Mouse (Mus musculus) lung, embryonic 15.5 days (tissue): ENCODE data around the gene 1700057G04Rik. TPM values are rescaled to one million over a fixed set of nuclear protein-coding genes. Genes with fewer than 3 reads are reported as not detected.
"Not testable (repeated sequence)": the region's sequence is repeated elsewhere in the genome, so short reads cannot be mapped to it uniquely, and the experiment has no call there.

ENCODE experiments used
- ATAC-seq: fragments of 200-750 bp; cut with Nextera tagmentation; 2 replicates; pipeline ENCODE4 v1.8.0; 2017; ENCODE audit warnings: moderate number of reproducible peaks, borderline replicate concordance; ENCODE audit not compliant: low FRiP score, low TSS enrichment; ENCODE audit errors: extremely low read depth
- H3K27ac ChIP-seq: fragments of 300-500 bp; sonication (generic); 2 replicates; pipeline ENCODE4 v1.5.1; 2015; ENCODE audit warnings: moderate library complexity, mild to moderate bottlenecking, inconsistent platforms
- H3K27me3 ChIP-seq: fragments of 300-500 bp; sonication (generic); 2 replicates; pipeline ENCODE4 v1.6.1; 2015; ENCODE audit warnings: inconsistent platforms
- H3K36me3 ChIP-seq: fragments of 300-500 bp; sonication (generic); 2 replicates; pipeline ENCODE4 v1.6.1; 2015; ENCODE audit warnings: inconsistent platforms
- H3K4me1 ChIP-seq: fragments of 300-500 bp; sonication (generic); 2 replicates; pipeline ENCODE4 v1.6.1; 2015; ENCODE audit warnings: inconsistent platforms
- H3K4me2 ChIP-seq: fragments of 300-500 bp; sonication (generic); 2 replicates; pipeline ENCODE4 v1.6.1; 2015; ENCODE audit warnings: inconsistent platforms, mild to moderate bottlenecking, moderate library complexity
- H3K4me3 ChIP-seq: fragments of 300-500 bp; sonication (generic); 2 replicates; pipeline ENCODE4 v1.5.1; 2015; ENCODE audit warnings: mild to moderate bottlenecking, inconsistent platforms
- H3K9ac ChIP-seq: fragments of 300-500 bp; sonication (generic); 2 replicates; pipeline ENCODE4 v1.6.1; 2015; ENCODE audit warnings: inconsistent platforms
- H3K9me3 ChIP-seq: fragments of 300-500 bp; sonication (generic); 2 replicates; pipeline ENCODE4 v1.6.1; 2016; ENCODE audit warnings: inconsistent platforms
- WGBS: fragments of 180-500 bp; shearing (Covaris S2); methylation state at CpG from one replicate; pipeline ENCODE4 v1.1.7; 2015; 5-methylcytosine and 5-hydroxymethylcytosine counted together
- polyA plus RNA-seq: library from polyadenylated mRNA; unstranded; fragments of >200 nt; fragmentation: Nextera tagmentation; extraction: Ambion mirVana; gene quantifications from 2 replicates; pipeline ENCODE4 v1.2.1, GENCODE M21; 2015

1700057G04Rik gene
- polyA plus RNA-seq, 1 experiment from 2014 or later = not detected

DNA sequence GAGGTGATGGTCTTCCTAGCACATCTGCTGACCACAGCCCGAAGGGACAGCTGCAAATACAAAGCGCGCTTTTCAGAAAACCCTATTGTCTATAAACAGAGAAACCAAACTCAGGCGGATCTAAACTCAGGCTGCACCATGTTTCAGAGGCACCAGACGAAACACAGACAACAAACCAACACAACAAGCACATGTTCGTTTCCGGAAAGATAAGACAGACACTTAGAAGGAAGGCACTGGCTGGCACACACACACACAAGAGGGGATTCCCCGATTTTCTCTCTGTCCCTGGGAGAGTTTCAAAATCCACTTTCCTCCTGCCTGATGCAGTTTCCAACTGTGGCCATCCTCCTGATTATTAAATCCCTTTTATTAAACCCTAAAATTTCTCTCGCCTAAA, 16.8 kb downstream of the 1700057G04Rik start:
- not testable (repeated sequence) for H3K27me3 ChIP-seq, H3K4me2 ChIP-seq, H3K4me1 ChIP-seq, H3K9ac ChIP-seq, H3K27ac ChIP-seq, H3K4me3 ChIP-seq, H3K9me3 ChIP-seq, ATAC-seq, H3K36me3 ChIP-seq
- WGBS = 73% methylated on average over 9 of the region's 9 CpGs

DNA sequence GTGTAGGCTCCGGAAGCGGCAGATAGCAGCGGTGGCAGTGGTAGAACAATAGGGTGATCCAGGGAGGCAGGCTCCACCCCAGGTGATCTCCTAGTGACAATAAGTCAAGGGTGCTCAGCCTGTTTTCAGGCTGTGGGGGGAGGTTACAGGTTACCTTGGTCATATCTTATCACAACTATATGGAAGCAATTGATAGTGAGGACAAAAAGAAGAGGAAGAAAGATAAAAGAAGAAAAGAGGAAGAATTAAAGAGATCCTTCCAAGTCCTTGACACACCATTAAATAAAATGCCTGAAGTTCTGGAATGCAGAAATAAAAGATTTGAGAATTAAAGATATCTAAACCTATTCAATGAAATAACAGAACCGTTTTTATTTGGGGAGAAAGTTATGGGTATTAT, 17.6 kb downstream of the 1700057G04Rik start:
- Histone ChIP-seq H3K27me3 (no peaks in the 10 kb centered on the region), H3K9ac (no peak overlapping the region), H3K4me3 (no peak overlapping the region), H3K9me3 (no peaks in the 10 kb centered on the region), H3K4me1 (no peaks in the 10 kb centered on the region), H3K36me3 (no peaks in the 10 kb centered on the region), H3K27ac (no peak overlapping the region), H3K4me2 (no peak overlapping the region)
- no peak for ATAC-seq
- WGBS = 83% methylated on average over 4 of the region's 4 CpGs

DNA sequence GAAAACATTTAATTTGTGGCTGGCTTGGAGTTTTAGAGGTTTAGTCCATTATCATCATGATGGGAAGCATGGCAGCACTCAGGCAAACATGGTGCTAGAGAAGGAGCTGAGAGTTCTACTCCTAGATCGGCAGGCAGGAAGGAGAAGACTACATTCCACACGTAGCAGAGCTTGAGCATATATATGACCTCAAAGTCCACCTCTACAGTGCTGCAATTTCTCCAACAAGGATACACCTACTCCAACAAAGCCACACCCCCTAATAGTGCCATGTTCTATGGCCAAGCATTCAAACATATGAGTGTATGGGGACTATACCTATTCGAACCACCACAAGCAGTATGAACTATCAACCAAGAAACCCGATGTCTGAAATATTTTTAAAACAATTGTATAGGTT, 22.2 kb downstream of the 1700057G04Rik start:
- Histone ChIP-seq H3K27me3 (no peaks in the 10 kb centered on the region), H3K9me3 (no peaks in the 10 kb centered on the region), H3K4me3 (no peak overlapping the region), H3K4me1 (no peaks in the 10 kb centered on the region), H3K9ac (no peak overlapping the region), H3K4me2 (no peak overlapping the region), H3K36me3 (no peaks in the 10 kb centered on the region), H3K27ac (no peak overlapping the region)
- 84% methylated on average over 4 of the region's 4 CpGs for WGBS
- ATAC-seq = no peak

DNA sequence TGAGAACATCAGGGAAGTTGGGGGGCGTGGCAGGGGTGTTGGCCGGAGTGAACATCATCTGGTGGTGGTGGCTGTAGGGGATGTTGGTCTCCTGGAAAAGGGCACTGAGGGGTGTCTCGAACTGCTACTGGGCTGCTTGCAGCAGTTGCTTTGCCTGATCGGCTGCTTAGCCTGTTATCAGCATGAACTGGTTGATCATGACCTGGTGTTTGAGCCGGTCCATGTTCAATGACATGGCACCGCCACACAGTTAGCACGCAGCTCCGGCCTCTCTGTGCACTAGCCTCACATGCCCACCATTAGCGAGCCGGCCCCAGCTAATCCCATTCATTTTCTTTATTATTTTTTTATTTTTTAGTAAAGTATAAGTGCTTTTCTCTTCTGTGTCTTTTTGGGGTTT, 25.7 kb downstream of the 1700057G04Rik start:
- H3K27ac ChIP-seq = no peak overlapping the region
- H3K9ac ChIP-seq = no peak overlapping the region
- no peaks in the 10 kb centered on the region for H3K9me3 ChIP-seq
- H3K4me3 ChIP-seq = no peak overlapping the region
- H3K4me2 ChIP-seq = no peak overlapping the region
- WGBS = 94% methylated on average over 10 of the region's 10 CpGs
- no peaks in the 10 kb centered on the region for H3K4me1 ChIP-seq
- no peaks in the 10 kb centered on the region for H3K27me3 ChIP-seq
- no peaks in the 10 kb centered on the region for H3K36me3 ChIP-seq
- ATAC-seq = no peak

DNA sequence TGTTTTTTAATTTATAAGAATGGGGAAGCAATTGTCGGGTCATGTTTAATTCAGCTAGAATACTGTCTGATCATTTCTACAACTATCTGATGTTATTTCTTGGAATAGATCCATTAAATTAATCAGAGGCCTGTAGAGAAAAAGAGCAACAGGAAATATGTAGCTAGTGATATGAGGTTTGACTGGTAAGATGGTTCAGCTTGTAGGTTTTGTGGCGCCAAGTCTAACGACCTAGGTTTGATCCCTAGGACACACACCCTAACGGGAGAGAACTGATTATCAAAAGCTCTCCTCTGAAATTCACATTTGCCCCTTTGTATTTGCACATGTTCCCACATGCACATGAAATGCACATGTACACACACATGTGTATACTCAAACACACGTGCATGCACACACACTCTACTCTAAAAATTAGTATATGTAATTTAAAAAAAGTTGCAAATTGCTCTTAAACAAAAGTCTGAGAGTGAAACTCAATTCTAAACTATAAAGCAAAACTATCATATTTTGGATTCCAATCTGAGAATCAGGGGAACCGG, 26.2 kb downstream of the 1700057G04Rik start:
- 80% methylated on average over 6 of the region's 6 CpGs for WGBS
- no peak overlapping the region for H3K27ac ChIP-seq
- H3K36me3 ChIP-seq = no peaks in the 10 kb centered on the region
- no peaks in the 10 kb centered on the region for H3K9me3 ChIP-seq
- ATAC-seq = no peak
- no peak overlapping the region for H3K4me2 ChIP-seq
- no peaks in the 10 kb centered on the region for H3K27me3 ChIP-seq
- H3K4me1 ChIP-seq = no peaks in the 10 kb centered on the region
- H3K9ac ChIP-seq = no peak overlapping the region
- H3K4me3 ChIP-seq = no peak overlapping the region

DNA sequence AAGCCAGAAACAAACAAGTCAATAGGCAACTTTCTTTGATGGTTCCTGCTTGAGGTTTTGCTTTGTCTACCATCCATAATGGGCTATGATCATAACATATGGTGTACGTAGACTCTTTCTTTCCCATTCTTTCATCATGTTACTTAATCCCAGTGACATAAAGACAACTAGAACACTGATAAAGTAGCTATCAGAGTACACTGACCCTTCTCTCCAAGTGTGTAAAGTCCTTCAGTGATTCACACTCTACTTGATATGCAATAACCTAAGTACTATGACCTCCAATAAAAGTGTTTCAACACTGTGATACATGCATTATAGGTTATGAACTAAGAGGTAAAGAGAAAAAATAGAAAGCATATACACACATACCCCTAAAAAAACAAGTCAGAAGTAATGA, 27.9 kb downstream of the 1700057G04Rik start:
- H3K4me2 ChIP-seq = no peak overlapping the region
- 91% methylated on average over 1 of the region's 1 CpGs for WGBS
- no peaks in the 10 kb centered on the region for H3K9me3 ChIP-seq
- H3K36me3 ChIP-seq = no peaks in the 10 kb centered on the region
- no peaks in the 10 kb centered on the region for H3K27me3 ChIP-seq
- no peak overlapping the region for H3K27ac ChIP-seq
- H3K4me3 ChIP-seq = no peak overlapping the region
- no peak overlapping the region for H3K9ac ChIP-seq
- no peak for ATAC-seq
- no peaks in the 10 kb centered on the region for H3K4me1 ChIP-seq

DNA sequence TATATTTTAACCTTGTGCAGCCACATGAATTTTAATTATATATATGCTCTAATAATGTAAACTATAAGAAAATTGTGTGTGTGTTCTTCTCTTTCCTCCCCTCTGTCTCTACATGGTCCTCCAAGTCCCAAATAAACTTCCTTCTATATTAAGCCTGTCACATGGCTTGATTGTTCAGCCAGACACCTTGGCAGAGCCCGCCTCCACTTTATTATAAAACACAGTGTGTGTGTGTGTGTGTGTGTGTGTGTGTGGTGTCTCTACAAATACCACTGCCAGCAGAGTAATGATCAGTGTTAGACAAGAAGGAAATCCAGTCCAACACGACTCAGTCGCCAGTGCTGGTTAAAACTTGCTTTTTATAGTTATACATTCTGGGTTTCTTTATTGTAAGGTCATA, 28.5 kb downstream of the 1700057G04Rik start:
- Histone ChIP-seq H3K36me3 (no peaks in the 10 kb centered on the region), H3K27ac (no peak overlapping the region), H3K9ac (no peak overlapping the region), H3K4me3 (no peak overlapping the region), H3K27me3 (no peaks in the 10 kb centered on the region), H3K4me2 (no peak overlapping the region), H3K4me1 (no peaks in the 10 kb centered on the region), H3K9me3 (no peaks in the 10 kb centered on the region)
- no peak for ATAC-seq
- 73% methylated on average over 3 of the region's 3 CpGs for WGBS

DNA sequence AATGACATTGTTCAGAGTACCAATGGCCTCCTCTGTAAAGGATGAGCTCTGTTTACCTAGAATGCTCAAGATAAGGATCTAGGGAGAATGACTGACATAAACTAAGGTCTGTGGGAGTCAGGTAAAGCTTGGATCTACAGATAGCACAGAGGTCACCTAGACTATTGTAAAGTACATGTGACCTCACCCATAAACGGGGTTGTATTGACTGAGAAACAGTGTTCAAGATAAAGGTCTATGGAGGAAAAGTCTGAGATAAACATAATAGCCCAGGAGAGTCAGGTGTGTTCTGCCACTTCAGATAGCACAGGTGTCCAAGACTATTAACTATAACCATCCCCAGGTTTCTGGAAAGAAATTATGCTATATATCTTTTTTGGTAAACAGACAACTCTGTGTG, 29.8 kb downstream of the 1700057G04Rik start:
- H3K4me1 ChIP-seq = no peaks in the 10 kb centered on the region
- WGBS = 30% methylated on average over 1 of the region's 1 CpGs
- no peak overlapping the region for H3K4me3 ChIP-seq
- no peak overlapping the region for H3K27ac ChIP-seq
- no peak for ATAC-seq
- no peak overlapping the region for H3K4me2 ChIP-seq
- H3K27me3 ChIP-seq = no peaks in the 10 kb centered on the region
- H3K36me3 ChIP-seq = no peaks in the 10 kb centered on the region
- H3K9me3 ChIP-seq = no peaks in the 10 kb centered on the region
- no peak overlapping the region for H3K9ac ChIP-seq

DNA sequence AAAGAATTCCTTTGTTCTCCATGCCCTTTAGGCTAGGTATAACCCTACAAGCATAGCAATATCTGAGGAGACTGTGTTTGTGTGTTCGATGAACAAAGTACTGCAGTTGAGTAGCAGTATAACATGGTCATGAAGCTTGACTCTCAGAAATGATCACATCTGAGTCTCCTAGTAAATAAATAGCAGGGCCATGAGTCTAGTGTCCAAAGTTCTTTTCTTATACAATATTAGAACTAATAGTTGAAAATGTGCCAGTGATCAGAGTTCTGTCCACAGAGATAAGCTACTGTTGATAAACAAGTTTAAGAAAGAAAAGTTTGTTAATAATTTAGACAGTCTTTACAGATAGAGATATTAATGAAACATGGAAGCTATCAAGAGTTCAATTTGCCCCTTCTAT, 42.7 kb downstream of the 1700057G04Rik start:
- no peaks in the 10 kb centered on the region for H3K27me3 ChIP-seq
- H3K4me1 ChIP-seq = no peaks in the 10 kb centered on the region
- no peak for ATAC-seq
- no peak overlapping the region for H3K9ac ChIP-seq
- H3K4me2 ChIP-seq = no peak overlapping the region
- H3K9me3 ChIP-seq = no peaks in the 10 kb centered on the region
- H3K4me3 ChIP-seq = no peak overlapping the region
- no peaks in the 10 kb centered on the region for H3K36me3 ChIP-seq
- 88% methylated on average over 1 of the region's 1 CpGs for WGBS
- no peak overlapping the region for H3K27ac ChIP-seq

DNA sequence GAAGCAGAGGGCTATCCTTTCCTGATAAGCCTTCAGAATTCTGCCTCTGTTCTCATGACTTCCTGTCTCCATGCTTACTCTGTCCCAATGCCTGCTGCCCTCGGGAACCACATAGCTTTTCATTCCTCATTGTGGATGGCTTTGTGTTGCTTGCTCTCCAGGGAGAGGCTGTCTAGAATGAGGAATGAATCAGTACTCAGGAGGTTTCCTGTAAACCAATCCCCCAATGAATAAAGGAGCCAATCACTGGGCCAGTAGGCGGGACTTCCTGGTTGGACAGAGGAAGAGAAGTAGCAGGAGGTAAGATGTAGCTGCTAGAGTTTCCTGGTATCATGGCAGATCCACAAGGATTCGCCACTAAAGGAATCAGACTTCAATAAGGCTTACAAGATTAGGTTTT, 44.1 kb downstream of the 1700057G04Rik start:
- 69% methylated on average over 3 of the region's 3 CpGs for WGBS

DNA sequence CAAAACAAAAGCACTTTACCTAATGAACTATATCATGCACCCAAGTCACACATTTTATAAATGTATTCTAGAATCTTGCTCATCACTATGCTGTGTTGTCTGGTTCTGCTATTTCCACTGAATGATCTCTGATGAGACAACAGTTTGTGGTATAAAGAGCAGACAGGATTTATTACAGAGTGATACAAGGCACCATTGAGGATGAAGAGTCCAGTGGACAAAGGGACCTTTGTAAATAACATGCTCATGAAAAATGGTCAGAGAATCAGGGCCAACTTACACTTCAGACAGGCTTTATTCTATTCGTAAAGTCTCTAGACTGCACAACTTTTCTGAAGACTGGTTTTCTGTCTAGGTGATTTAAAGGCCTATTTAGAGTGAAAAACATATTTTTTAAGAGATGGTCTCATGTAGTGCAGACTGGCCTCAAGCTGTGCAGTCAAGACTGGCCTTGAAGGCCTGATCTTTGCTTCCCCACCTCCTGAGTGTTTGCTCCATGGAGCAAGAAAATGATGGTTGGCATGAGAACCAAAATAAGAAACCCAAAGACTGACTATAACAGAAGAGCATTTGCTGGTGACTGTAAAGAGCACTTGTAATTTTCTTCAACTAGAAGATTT, 51.6 kb downstream of the 1700057G04Rik start:
- Histone ChIP-seq H3K4me2 (no peak overlapping the region), H3K36me3 (no peaks in the 10 kb centered on the region), H3K9ac (no peak overlapping the region), H3K27ac (no peak overlapping the region), H3K4me3 (no peak overlapping the region), H3K27me3 (no peaks in the 10 kb centered on the region), H3K4me1 (no peaks in the 10 kb centered on the region), H3K9me3 (no peaks in the 10 kb centered on the region)
- 93% methylated on average over 1 of the region's 1 CpGs for WGBS
- ATAC-seq = no peak

More for the DNA sequence above, 44.1 kb downstream of the 1700057G04Rik start:
- Histone ChIP-seq H3K4me2 (no peak overlapping the region), H3K36me3 (no peaks in the 10 kb centered on the region), H3K4me1 (no peaks in the 10 kb centered on the region), H3K27me3 (no peaks in the 10 kb centered on the region), H3K9me3 (no peaks in the 10 kb centered on the region), H3K27ac (no peak overlapping the region), H3K9ac (no peak overlapping the region), H3K4me3 (no peak overlapping the region)
- ATAC-seq = no peak

DNA sequence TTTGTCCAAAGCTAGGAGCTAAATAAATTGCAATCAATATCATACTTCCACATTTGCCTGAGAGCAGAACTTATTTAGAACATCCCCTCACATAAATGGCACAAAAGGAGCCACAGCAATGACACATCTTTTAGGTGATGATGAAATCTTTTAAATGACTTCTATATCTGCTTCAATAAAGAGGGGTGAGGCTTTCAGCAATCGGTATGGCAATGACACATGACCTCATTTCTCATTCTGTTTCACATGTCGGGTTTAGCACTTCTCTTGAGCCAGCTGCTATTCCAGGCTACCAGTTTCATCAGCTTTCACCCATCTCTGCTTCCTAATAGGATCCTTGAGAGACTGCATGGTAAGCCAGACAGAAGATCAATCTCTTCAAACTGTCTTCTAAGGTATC, 54.3 kb downstream of the 1700057G04Rik start:
- no peaks in the 10 kb centered on the region for H3K4me1 ChIP-seq
- no peaks in the 10 kb centered on the region for H3K27me3 ChIP-seq
- H3K9me3 ChIP-seq = no peaks in the 10 kb centered on the region
- no peak overlapping the region for H3K27ac ChIP-seq
- no peak overlapping the region for H3K4me3 ChIP-seq
- no peaks in the 10 kb centered on the region for H3K36me3 ChIP-seq
- H3K4me2 ChIP-seq = no peak overlapping the region
- H3K9ac ChIP-seq = no peak overlapping the region
- WGBS = 70% methylated on average over 2 of the region's 2 CpGs
- no peak for ATAC-seq

DNA sequence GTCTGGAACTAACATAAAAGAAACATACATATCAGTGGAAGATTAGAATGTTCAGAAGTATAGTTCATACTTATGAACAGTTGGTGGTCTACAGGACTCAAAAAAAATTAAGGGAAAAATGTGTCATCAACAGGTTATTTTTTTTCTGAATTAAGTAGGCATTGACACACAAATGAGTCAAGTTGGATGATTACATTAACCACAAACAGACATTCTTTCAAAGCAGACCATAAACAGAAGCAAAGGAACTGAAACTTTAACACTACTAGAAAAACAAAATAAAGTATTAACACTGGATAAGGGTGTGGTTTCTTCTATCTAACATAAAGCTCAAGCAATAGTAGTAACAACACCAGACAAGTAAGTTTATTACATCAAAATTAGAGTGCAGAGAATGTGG, 59.7 kb downstream of the 1700057G04Rik start:
- Histone ChIP-seq H3K27me3 (no peaks in the 10 kb centered on the region), H3K4me3 (no peak overlapping the region), H3K36me3 (no peaks in the 10 kb centered on the region), H3K9me3 (no peaks in the 10 kb centered on the region), H3K27ac (no peak overlapping the region), H3K4me2 (no peak overlapping the region), H3K9ac (no peak overlapping the region), H3K4me1 (no peaks in the 10 kb centered on the region)
- no peak for ATAC-seq
